Mouse (Mus musculus) frontal cortex, postnatal 36 days (tissue): ENCODE results near the gene Mdm2.

Experiments
- DNase-seq, 2 experiments: peaks; one replicate each; pipeline ENCODE4 v3.0.0; 2022; ENCODE audit warnings: low spot score in 2 of 2

Gene Mdm2

GRCm38 (mm10) chr10:117682858-117683733, 27.5 kb downstream of the Mdm2 start:
- no peak for DNase-seq

GRCm38 (mm10) chr10:117681999-117682857, 28.3 kb downstream of the Mdm2 start:
- peak in 1 of 2 experiments; percentile 41 for DNase-seq

- no peak for DNase-seq
Measured at GRCm38 (mm10) chr10:117681543-117681942, 29.0 kb downstream of the Mdm2 start.

- DNase-seq, result no peak
Measured at GRCm38 (mm10) chr10:117680868-117681513, 29.6 kb downstream of the Mdm2 start.

- DNase-seq, result no peak
Measured at GRCm38 (mm10) chr10:117679963-117680473, 30.5 kb downstream of the Mdm2 start.

- DNase-seq, result no peak
Measured at GRCm38 (mm10) chr10:117679029-117679686, 31.4 kb downstream of the Mdm2 start.

- DNase-seq, result no peak
Measured at GRCm38 (mm10) chr10:117678357-117678756, 32.2 kb downstream of the Mdm2 start.

- no peak for DNase-seq
Measured at GRCm38 (mm10) chr10:117677494-117678236, 32.9 kb downstream of the Mdm2 start.

- peak; percentile 45 to 53 for DNase-seq
Measured at GRCm38 (mm10) chr10:117676644-117677313, 33.8 kb downstream of the Mdm2 start.

- DNase-seq, result peak; percentile 68 to 75
Measured at GRCm38 (mm10) chr10:117676036-117676643, 34.4 kb downstream of the Mdm2 start.

GRCm38 (mm10) chr10:117675096-117676035, 35.2 kb downstream of the Mdm2 start:
- peak; percentile 68 to 84 for DNase-seq

- DNase-seq, result no peak
Measured at GRCm38 (mm10) chr10:117674359-117675019, 36.1 kb downstream of the Mdm2 start.

GRCm38 (mm10) chr10:117673913-117674312, 36.6 kb downstream of the Mdm2 start:
- DNase-seq, result no peak

- peak; percentile 19 to 23 for DNase-seq
Measured at GRCm38 (mm10) chr10:117672693-117673092, 37.9 kb downstream of the Mdm2 start.

- no peak for DNase-seq
Measured at GRCm38 (mm10) chr10:117671930-117672666, 38.5 kb downstream of the Mdm2 start.

GRCm38 (mm10) chr10:117671266-117671665, 39.3 kb downstream of the Mdm2 start:
- no peak for DNase-seq

- DNase-seq, result no peak
Measured at GRCm38 (mm10) chr10:117670791-117671190, 39.8 kb downstream of the Mdm2 start.
